Mouse (Mus musculus) heart, embryonic 16.5 days (tissue): ENCODE results near the gene Cabin1. TPM values are rescaled to one million over a fixed set of nuclear protein-coding genes. Genes with fewer than 3 reads are reported as not detected.

ENCODE experiments used
- ATAC-seq: fragments of 200-750 bp; cut with Nextera tagmentation; replicated peaks from 2 replicates; pipeline ENCODE4 v1.8.0; 2017; ENCODE audit warnings: moderate number of reproducible peaks; ENCODE audit not compliant: insufficient read depth, low FRiP score; ENCODE audit errors: extremely low read depth
- H3K27ac ChIP-seq: fragments of 300-500 bp; sonication (generic); 2 replicates; pipeline ENCODE4 v1.5.1; 2014; ENCODE audit warnings: mild to moderate bottlenecking, low read length, control low read depth, moderate library complexity
- H3K27me3 ChIP-seq: fragments of 300-500 bp; sonication (generic); 2 replicates; pipeline ENCODE4 v1.6.1; 2014; ENCODE audit warnings: low read length, mixed read lengths; ENCODE audit not compliant: control insufficient read depth, insufficient read depth
- H3K36me3 ChIP-seq: fragments of 300-500 bp; sonication (generic); 2 replicates; pipeline ENCODE4 v1.6.1; 2014; ENCODE audit not compliant: control insufficient read depth, insufficient read depth
- H3K4me1 ChIP-seq: fragments of 300-500 bp; sonication (generic); 2 replicates; pipeline ENCODE4 v1.6.1; 2014; ENCODE audit warnings: low read length, mixed read lengths; ENCODE audit not compliant: control insufficient read depth, insufficient read depth
- H3K4me2 ChIP-seq: fragments of 300-500 bp; sonication (generic); 2 replicates; pipeline ENCODE4 v1.6.1; 2014; ENCODE audit warnings: low read depth, mild to moderate bottlenecking, control low read depth, low read length
- H3K4me3 ChIP-seq: fragments of 300-500 bp; sonication (generic); 2 replicates; pipeline ENCODE4 v1.5.1; 2014; ENCODE audit warnings: mild to moderate bottlenecking, control low read depth, low read length
- H3K9ac ChIP-seq: fragments of 300-500 bp; sonication (generic); 2 replicates; pipeline ENCODE4 v1.6.1; 2014; ENCODE audit warnings: low read length, control low read depth
- H3K9me3 ChIP-seq: fragments of 300-500 bp; sonication (generic); replicated peaks from 2 replicates; pipeline ENCODE4 v1.6.1; 2016; ENCODE audit warnings: low read length; ENCODE audit not compliant: control insufficient read depth
- WGBS: fragments of 180-500 bp; shearing (Covaris S2); extraction: QIAGEN DNeasy Blood & Tissue Kit; methylation state at CpG from one replicate; pipeline ENCODE4 v1.1.7; 2014; 5-methylcytosine and 5-hydroxymethylcytosine counted together
- polyA plus RNA-seq: library from polyadenylated mRNA; unstranded; fragments of >200 nt; fragmentation: Nextera tagmentation; extraction: Ambion mirVana; gene quantifications from 2 replicates; pipeline ENCODE4 v1.2.1, GENCODE M21; 2015

Cabin1 gene
- polyA plus RNA-seq, 1 experiment from 2014 or later = 23.7 TPM

DNA sequence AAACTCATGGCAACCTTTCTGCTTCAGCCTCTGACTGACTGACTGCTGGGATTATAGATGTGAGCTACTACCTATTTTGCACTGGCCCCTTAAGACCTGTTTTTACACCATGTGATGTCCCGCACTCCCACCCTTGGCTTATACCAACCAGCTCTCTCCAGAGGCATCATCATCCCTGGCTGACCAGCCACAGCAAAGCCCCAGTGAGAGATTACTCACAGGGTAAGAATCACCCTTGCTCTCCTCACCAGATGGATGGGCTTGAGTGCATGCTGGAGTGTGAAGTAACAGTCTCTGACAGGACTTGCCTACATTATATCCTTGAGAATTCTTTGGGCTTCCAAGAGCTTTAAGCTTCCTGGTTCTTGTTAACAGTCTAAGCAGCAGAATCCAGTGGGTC, 94.2 kb downstream of the Cabin1 start:
- H3K4me2 ChIP-seq = no peak overlapping the region
- H3K27ac ChIP-seq = no peak overlapping the region
- H3K9ac ChIP-seq = no peak overlapping the region
- H3K36me3 ChIP-seq = peaks cover 4% of the 10 kb centered on the region; the same call in 1 of the 2 replicates
- peaks cover 12% of the 10 kb centered on the region for H3K4me1 ChIP-seq
- no peak overlapping the region for H3K4me3 ChIP-seq
- no peaks in the 10 kb centered on the region for H3K27me3 ChIP-seq
- WGBS = 100% methylated on average over 1 of the region's 1 CpGs
- ATAC-seq = no peak
- H3K9me3 ChIP-seq = no peaks in the 10 kb centered on the region

DNA sequence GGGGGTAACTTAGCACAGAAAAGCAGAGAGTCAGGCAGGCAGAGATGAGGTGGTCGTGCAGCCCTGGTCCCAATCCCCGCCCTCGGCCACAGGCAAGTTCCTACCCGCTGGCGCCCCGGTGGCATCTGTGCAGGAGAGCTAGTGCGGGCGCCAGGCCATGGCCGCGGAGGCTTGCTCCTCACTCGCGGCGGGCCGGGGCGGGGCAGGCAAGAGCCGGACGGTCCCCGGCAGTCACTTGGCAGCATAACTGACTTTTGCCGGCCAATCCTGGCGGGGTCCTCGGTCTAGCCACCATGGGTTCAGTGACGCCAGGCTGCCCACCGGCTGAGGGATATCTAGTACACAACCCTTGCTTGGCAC, 96.2 kb downstream of the Cabin1 start:
- Histone ChIP-seq H3K27ac (peak overlapping the region; percentile 83), H3K36me3 (no peaks in the 10 kb centered on the region; the same call in 1 of the 2 replicates), H3K9ac (peak overlapping the region; percentile 88), H3K4me3 (peak overlapping the region; percentile 76), H3K4me2 (peak overlapping the region; percentile 94), H3K4me1 (peaks cover 12% of the 10 kb centered on the region), H3K27me3 (no peaks in the 10 kb centered on the region), H3K9me3 (no peaks in the 10 kb centered on the region)
- under 1% methylated on average over 23 of the region's 23 CpGs for WGBS
- ATAC-seq = peak; percentile 80

DNA sequence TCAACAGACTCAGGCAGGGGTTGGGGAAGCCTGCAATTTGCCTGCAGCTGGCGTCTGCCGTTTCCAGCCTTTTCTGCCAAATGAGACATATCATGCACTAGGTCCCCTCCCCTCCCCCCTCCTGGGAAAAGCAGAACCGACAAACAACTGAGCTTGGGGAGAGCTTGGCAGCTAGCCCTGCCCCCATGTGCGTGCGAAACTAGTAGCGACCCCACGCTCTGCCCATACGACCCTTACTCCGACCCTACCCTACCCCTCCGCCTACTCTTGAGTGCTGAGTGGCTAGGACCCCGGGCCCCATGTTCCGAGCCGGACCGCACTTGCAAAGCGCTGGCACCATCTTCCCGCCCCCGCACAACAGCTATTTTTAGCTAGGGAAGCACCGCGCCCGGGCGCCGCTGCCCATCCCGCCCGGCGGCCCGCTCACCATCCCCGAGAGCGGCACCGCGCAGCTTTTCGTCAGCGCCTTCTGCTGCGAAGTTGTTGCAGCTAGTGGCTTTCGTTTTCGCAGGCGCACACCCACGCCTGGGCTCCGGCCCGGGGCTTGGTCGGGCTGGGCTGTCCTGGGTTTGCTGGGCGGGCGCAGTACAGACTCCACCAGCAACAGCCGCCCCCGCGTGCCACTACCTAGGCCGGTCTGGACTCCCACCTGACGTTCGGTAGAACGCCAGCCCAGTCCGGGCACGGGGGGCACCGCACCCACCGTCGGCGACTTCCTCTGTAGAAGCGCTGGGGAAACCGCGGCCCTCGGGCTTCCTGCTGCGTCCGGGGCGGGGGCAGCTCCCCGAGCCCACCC, 96.8 kb downstream of the Cabin1 start:
- Histone ChIP-seq H3K27me3 (no peaks in the 10 kb centered on the region), H3K4me2 (peak overlapping the region; percentile 94), H3K9me3 (no peaks in the 10 kb centered on the region), H3K4me3 (peak overlapping the region; percentile 76), H3K4me1 (peaks cover 12% of the 10 kb centered on the region), H3K9ac (peak overlapping the region; percentile 88), H3K27ac (peak overlapping the region; percentile 83), H3K36me3 (no peaks in the 10 kb centered on the region; the same call in 1 of the 2 replicates)
- under 1% methylated on average over 63 of the region's 63 CpGs for WGBS
- peak; percentile 80 for ATAC-seq

DNA sequence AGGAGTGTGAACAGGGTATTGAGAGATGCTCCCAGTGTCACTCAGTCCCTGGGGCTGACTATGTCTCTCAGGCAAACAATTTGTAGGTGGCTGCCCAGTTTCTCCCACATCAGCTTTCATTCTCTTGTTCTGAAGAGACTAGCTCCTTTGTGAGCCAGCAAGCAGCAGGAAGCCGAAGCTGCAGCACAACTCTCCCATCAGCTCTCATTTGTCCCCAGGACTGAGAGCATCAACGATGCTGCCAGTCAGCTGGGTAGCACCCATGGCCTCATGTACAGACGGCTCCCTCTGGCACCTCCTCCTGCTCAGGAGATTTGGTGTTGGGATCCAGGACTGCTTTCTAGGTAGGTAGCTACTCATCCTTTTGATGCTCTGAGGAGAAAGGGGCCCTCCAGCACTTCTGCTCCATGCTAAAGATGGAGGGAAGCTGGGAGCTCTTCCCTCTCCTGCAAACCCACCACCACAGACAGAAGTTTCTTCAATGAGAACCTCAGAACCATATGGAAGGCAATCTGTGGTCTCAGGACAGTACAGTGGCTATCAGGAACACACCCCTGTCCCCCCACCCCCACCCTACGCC, 97.6 kb downstream of the Cabin1 start:
- Histone ChIP-seq H3K36me3 (no peaks in the 10 kb centered on the region; the same call in 1 of the 2 replicates), H3K27me3 (no peaks in the 10 kb centered on the region), H3K9me3 (no peaks in the 10 kb centered on the region), H3K9ac (peak overlapping the region; percentile 88), H3K4me2 (peak overlapping the region; percentile 94), H3K4me3 (peak overlapping the region; percentile 76), H3K27ac (peak overlapping the region; percentile 83), H3K4me1 (peaks cover 12% of the 10 kb centered on the region)
- 37% methylated on average over 4 of the region's 4 CpGs for WGBS
- no peak for ATAC-seq

DNA sequence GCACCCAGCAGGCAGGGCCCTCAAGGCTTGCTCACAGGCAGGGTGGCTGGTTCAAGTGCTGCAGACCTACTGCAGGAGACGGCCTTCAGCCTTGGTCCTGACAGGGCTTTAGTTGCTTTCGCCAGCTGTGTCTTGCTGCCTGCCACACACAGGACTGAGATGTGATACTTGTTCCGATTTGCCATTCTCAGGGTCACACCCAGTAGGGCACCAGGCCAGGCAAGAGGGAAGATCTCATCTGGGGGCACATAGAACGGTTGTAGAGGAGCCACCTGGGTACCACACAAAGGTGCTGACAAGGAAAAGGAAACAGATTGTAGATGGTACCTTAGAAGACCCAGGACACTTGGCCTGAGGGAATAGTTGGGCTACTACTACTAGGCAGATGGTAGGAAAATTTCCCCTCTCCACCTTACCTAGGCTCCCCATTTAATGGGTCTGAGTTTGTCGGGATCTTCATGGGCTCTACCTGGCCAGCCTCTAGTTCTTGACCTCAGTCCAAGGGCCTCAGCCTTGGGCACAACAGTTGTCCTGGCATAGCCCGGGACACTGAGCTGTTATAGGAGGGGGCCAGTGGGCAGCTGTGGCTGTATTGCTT, 99.4 kb downstream of the Cabin1 start:
- no peaks in the 10 kb centered on the region for H3K27me3 ChIP-seq
- H3K4me3 ChIP-seq = no peak overlapping the region
- no peak for ATAC-seq
- peaks cover 12% of the 10 kb centered on the region for H3K4me1 ChIP-seq
- H3K27ac ChIP-seq = no peak overlapping the region
- no peak overlapping the region for H3K9ac ChIP-seq
- no peaks in the 10 kb centered on the region for H3K9me3 ChIP-seq
- 89% methylated on average over 6 of the region's 6 CpGs for WGBS
- no peaks in the 10 kb centered on the region for H3K36me3 ChIP-seq
- H3K4me2 ChIP-seq = no peak overlapping the region

DNA sequence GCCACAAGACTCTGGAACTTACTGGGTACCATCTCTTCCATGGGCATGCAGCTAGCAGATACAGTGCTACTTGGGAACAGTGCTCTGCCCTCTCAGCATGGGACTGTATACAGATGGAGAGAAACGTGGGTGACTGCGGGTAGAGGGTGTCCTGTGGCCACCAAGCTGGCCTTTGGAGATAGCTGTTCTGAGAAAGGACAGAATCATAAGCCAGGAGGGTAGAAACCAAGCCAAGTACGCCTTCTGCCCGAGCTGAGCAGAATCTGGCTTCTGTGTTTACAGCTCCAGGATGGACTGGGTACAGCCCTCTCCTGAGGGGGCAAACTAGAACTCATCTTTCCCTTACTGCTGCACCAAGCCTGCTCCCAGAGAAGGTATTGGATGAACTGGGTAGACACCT, 101.6 kb downstream of the Cabin1 start:
- Histone ChIP-seq H3K27me3 (no peaks in the 10 kb centered on the region), H3K36me3 (peaks cover 6% of the 10 kb centered on the region; the same call in 1 of the 2 replicates), H3K4me3 (no peak overlapping the region), H3K9ac (no peak overlapping the region), H3K9me3 (no peaks in the 10 kb centered on the region), H3K4me2 (no peak overlapping the region), H3K27ac (no peak overlapping the region), H3K4me1 (peaks cover 9% of the 10 kb centered on the region)
- ATAC-seq = no peak
- WGBS = 88% methylated on average over 4 of the region's 4 CpGs

DNA sequence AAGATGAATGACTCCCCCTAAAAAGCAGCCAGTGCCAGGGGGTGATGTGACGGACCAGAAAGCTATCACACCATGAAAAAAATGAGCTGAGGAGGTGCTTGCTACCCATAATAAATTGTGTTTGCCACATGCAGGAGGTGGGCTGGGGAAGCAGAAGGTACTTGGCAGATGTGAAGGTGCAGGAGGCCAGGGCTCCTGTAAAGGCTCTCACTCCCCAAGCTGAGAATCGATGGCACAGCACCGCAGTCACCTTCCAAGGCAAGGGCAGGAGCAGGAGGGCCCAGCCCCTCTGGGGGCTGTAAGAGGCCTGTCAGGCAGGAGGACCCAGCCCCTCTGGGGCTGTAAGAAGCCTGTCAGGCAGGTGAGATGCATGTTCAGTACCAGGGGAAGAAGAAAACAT, 102.3 kb downstream of the Cabin1 start:
- no peak for ATAC-seq
- Histone ChIP-seq H3K27me3 (no peaks in the 10 kb centered on the region), H3K27ac (no peak overlapping the region), H3K4me2 (no peak overlapping the region), H3K4me3 (no peak overlapping the region), H3K4me1 (peaks cover 7% of the 10 kb centered on the region), H3K9me3 (no peaks in the 10 kb centered on the region), H3K9ac (no peak overlapping the region), H3K36me3 (peaks cover 9% of the 10 kb centered on the region)
- 88% methylated on average over 3 of the region's 3 CpGs for WGBS

DNA sequence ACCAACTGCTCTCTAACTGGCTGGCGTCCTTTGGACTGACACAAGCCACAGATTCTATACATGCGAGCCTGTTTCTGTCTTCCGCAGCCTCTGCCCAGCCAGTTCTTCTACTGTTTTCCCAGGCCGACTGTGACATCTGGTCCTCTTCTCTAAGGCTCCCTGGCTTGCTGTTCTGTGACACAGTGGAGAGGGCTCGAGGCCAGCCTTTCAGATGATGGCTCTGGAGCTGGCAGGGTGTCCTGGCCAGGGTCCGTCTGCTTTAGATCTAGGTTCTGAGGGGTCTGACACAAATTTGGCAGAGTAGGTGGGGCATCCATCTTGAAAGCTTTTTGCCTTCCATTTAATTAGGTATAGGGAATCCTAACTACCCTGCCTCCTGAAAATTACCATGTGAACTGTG, 102.8 kb downstream of the Cabin1 start:
- WGBS = 78% methylated on average over 6 of the region's 6 CpGs
- H3K36me3 ChIP-seq = peaks cover 13% of the 10 kb centered on the region
- H3K4me3 ChIP-seq = no peak overlapping the region
- no peak overlapping the region for H3K9ac ChIP-seq
- H3K27me3 ChIP-seq = no peaks in the 10 kb centered on the region
- no peak overlapping the region for H3K4me2 ChIP-seq
- peaks cover 2% of the 10 kb centered on the region for H3K4me1 ChIP-seq
- no peak overlapping the region for H3K27ac ChIP-seq
- ATAC-seq = no peak; the same call in 1 of the 2 replicates
- no peaks in the 10 kb centered on the region for H3K9me3 ChIP-seq

DNA sequence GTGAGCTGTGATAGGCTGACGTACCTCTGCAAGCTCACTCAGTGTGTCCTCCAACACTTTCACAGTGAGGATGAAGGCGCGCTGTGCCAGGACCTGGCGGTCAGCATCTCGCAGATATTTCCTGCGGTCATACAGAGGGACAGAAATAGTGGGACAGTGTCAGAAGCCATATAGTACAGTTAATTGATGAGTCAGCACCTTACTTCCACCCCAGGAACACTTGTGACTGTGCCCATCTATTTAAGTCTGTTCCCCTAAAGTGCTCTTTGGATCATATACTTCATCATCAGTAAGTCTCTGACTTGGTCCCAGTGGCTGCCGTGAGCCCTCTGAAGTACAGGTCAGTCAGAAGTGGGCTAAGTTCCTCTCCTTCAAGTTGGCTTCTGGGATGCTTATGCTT, 106.4 kb downstream of the Cabin1 start:
- peaks cover 34% of the 10 kb centered on the region for H3K36me3 ChIP-seq
- H3K27me3 ChIP-seq = no peaks in the 10 kb centered on the region
- no peak for ATAC-seq
- H3K9me3 ChIP-seq = no peaks in the 10 kb centered on the region
- no peak overlapping the region for H3K27ac ChIP-seq
- H3K4me2 ChIP-seq = no peak overlapping the region
- no peaks in the 10 kb centered on the region for H3K4me1 ChIP-seq
- no peak overlapping the region for H3K9ac ChIP-seq
- WGBS = 96% methylated on average over 7 of the region's 7 CpGs
- no peak overlapping the region for H3K4me3 ChIP-seq
